Mouse (Mus musculus): ENCODE results near the gene Vps26c. TPM values are rescaled to one million over a fixed set of nuclear protein-coding genes. Genes with fewer than 3 reads are reported as not detected.

The Vps26c gene
- polyA plus RNA-seq, 1 experiment from 2014 or later = 47.4 TPM

Other genes with a start within 250 kb of the Vps26c start
- gene Hlcs, start 213.3 kb downstream of the Vps26c start, polyA plus RNA-seq (2014; fragmentation: Nextera tagmentation; extraction: Ambion mirVana) = 7.7 and 8.5 TPM in 2 replicates
- gene Ripply3, start 198.4 kb downstream of the Vps26c start, polyA plus RNA-seq (2014; fragmentation: Nextera tagmentation; extraction: Ambion mirVana) = 4.9 and 6.0 TPM in 2 replicates
- 204 and 213 TPM in 2 replicates for gene Ttc3, start 156.2 kb downstream of the Vps26c start, polyA plus RNA-seq (2014; fragmentation: Nextera tagmentation; extraction: Ambion mirVana)
- 82.4 and 86.1 TPM in 2 replicates for gene Pigp, start 155.0 kb downstream of the Vps26c start, polyA plus RNA-seq (2014; fragmentation: Nextera tagmentation; extraction: Ambion mirVana)
- 9.0 and 11.6 TPM in 2 replicates for gene Dyrk1a, start 43.2 kb upstream of the Vps26c start, polyA plus RNA-seq (2014; fragmentation: Nextera tagmentation; extraction: Ambion mirVana)